Mouse (Mus musculus) gastrocnemius, adult 8-10 months (tissue): Measurements from ENCODE around the gene Map2. TPM values are rescaled to one million over a fixed set of nuclear protein-coding genes. Genes with fewer than 3 reads are reported as not detected.

Experiments used
- total RNA-seq, 4 experiments: library from RNA; stranded (reverse); gene quantifications; 2 replicates each; pipeline ENCODE4 v1.2.4; 2022

The Map2 gene
- total RNA-seq, 4 experiments from 2014 or later, result 1.6 to 3.2 (median 2.1) TPM

Other genes starting within 250 kb of the Map2 start
- not detected for gene Crygf, start 248.8 kb upstream of the Map2 start, total RNA-seq